Mouse (Mus musculus): ENCODE measurements around the gene Limch1.
A peak's percentile ranks its signal among the peaks of the same experiment; 100 is the strongest.

Limch1 gene

DNA sequence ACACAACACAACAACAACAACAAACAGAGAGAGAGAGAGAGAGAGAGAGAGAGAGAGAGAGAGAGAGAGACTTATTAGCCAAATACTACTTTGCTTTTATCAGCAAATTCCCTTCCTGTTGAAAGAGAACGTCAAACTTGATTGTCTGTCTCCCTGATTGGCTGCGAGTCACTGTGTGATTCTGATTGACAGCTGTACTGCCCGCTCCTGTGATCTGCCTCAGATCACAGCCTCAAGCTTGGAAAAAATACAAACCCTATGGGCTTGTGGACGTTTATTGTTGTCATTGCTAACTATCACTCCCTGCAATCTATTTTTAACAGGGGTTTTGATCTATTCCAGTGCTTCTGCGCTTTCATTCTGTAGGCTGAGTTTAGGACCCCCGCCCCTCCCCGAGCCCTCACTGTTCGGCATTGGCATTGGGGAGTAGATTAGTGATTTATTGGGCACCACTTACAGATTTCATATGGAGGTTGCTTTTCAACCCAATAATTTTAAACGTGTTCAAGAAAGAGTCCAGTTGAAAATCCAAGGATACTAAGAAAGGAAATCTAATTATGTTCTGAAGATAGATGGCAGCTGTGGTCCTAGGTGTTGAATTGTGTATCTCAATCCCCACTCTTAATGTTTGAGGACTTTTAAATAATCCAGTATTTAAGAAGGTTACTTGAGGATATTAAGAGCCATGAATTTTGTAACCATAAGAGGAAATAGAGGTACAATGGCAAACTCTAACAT is 39.2 kb downstream of the Limch1 start:
- no peak for DNase-seq (ENCODE audit: low read depth, low spot score)

DNA sequence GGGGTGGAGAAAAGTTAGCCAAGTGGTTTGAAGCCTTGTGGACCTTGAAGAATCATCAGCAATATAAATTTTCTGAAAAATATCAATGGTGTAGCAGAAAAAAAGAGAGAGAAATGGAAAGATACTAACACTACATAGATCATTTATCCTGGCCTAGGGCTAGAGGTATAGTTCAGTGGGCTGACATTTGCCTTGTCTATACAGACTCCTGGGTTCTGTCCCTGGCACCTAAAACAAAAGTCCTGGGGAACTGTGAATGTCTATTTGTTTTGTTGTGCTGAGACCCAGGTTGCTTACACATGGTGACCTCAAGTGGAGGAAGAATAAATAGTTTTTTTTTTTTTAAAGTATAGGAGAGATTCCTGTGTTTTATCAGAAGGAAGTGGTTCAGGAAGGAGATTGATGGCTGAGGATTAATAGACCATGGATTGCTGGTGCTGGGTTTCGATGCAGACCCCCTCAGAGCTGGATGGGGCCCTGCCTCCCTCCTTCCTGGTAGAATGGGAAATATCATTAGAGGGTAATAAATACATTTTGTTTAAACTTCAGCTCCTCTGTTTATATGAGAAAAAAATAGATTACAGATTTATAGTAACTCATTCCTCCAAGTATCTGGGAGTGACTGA is 40.5 kb downstream of the Limch1 start:
- no peak for DNase-seq (ENCODE audit: low read depth, low spot score)

DNA sequence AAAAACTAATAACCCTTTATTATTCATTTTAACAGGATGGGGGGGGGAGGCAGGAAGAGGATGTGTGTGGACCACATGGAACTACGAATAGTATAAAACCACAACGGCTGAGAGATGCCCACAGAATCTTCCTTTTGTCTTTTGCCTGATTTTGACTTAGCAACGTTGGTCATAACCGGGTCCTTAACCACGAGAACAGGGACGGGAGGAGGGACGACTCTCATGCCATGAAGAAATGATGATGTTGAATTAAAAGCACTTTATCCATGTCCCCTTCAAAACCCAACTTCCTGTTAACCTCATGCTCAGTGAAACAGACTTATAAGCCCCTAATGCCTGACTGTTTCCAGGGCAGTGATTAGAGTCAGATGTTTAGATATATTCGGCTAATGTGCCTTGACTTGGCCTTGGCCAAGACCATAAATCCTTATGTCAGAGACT is 41.0 kb downstream of the Limch1 start:
- no peak for DNase-seq (ENCODE audit: low read depth, low spot score)

DNA sequence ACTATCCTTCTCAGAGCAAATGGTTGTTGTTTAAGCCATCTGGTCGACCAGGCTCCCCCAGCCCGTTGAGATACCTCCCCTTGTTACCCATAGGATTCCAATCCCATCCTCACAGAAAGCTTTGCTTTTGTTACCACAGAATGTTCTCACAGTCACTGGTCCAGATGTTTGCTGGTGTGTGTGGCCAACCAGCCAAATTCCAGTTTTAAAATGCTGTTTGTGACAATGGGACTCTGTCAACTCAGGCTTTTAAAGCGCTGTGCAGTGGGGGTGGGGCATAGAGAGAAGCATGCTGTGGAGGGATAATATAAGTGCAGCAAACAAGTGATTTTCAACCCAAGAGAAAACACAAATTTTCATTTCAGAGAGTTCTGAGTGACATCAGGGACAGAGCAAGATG is 43.4 kb downstream of the Limch1 start:
- no peak for DNase-seq (ENCODE audit: low read depth, low spot score)

DNA sequence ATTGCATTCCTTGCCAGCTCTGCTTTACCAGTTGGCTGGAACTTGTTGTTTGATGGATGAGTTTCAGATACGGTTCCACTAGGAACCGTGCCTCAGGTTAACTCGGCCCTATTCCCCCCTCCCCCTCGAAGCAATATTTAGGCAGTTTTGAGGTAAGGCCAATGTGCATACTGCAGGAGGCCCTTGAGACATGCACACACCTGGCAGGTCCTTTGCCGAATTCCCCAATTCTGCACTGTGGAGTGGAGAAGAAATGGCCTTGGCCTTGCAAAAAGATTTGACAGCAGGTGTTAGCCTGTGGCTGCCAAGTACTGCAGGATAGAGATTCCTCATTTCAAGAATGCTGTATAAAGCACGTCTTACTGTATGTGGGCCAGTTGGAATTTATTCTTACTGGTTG is 45.5 kb downstream of the Limch1 start:
- DNase-seq (ENCODE audit: low read depth, low spot score): no peak

DNA sequence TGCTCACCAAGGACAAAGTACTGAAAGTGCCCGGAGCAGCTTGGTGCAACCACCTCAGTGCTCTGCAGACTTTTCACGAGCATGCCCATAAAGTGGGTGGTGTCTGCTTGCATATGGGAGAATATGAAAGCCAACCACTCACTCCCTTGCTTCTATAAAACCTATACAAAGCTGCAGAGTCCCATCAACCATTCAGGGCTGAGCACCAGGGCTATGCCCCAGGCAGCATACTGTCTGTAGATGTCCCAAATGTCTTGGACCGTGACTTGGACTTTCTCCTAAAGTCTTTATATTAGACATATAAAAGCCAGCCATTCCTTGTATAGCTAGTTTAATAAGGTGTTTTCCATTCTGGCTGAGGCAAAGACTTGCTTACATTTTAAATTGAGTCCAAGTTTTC is 47.6 kb downstream of the Limch1 start:
- DNase-seq (ENCODE audit: low read depth, low spot score): no peak

DNA sequence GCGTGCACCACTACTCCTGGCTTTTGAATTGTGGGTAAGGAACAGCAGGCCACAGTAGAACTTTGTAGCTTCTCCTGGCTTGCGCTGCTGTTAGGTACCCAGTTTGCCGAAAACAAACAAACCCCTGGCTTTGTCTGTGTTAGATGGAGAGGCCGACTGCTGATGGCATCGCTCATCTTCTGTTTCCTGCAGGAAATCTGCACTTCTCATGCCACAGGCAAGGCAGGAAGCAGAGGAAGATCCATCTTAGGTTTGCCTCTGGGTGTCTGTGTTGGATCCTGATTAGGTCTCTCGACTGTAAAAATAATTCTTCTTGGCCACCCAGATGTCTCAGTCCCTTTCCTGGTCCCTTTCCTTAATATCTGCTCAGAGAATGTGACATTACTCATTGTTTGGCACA is 51.7 kb downstream of the Limch1 start:
- no peak for DNase-seq (ENCODE audit: low read depth, low spot score)

DNA sequence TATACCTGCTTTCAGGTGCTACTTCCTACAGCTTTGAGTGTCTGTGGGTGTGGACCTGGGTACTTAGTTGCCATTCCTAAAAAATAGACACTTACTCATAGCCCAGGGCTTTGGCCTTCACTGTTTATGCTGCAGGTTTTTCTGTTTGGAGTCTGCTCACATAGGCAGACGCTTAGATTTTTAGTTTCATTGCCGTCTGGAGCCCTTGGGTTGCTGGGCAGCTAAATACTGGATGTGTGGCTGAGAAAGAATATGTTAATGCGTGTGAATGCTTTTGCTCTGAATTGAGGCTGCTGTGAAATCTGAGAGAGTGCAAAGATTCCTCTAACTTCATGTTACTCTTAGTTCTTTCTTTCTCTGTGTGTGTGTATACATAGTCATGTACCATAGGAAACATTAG is 52.5 kb downstream of the Limch1 start:
- DNase-seq (ENCODE audit: low read depth, low spot score): no peak

DNA sequence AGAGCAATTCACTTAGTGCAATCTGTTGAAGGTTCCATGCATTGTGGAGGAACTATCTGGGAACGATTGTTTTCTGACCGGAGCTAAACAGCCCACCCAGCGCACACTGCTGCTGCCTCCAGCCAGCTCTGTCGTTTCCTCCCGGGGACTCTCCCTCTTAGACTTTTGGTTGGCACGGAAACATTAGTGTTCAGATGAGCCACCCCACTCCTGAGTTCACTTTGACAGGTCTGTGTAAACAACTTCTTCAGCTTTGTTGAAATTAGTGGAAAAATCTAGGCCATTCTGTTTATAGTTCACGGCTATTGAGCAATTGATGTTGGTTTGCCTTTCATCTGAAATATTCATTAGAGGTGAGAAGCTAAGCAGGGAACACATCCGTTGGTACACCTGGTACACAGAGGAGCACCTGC is 53.0 kb downstream of the Limch1 start:
- DNase-seq (ENCODE audit: low read depth, low spot score): no peak

DNA sequence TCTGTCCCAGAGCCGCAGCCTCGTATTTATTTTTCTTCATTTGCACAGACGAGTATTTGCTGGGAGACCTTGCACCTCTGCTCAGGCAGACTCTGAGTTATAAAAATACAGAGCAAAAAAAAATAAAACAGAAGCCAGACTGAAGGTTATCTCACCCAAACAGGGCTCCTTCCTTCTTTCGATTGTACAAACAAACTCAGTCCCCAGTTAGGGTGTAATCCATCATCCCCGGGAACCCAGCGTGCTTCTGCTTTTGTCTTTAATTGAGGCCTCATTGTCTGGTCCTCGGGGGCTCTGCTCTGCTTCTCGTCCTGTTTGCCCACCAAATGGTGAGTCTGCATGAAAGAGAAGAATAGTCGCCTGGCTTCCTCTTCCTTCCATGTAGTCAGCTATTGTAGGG is 54.6 kb downstream of the Limch1 start:
- DNase-seq (ENCODE audit: low read depth, low spot score): no peak

DNA sequence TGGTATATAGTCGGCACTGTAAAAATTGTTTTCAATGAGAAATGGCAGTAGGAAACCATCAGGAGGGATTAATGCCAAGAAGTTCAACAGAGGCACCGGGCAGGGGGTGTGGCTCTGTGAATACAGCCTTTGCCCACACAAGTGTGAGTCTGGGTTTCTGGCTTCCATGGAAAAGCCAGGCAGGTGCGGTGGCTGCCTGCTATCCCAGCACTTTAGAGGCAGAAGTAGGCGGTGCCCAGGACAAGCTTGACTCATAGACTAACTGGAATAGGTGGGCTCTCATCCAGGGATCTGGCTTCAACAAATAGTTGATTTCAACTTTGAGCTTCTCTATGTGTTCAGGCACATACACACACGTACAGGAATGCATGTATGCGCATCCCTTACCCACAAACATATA is 55.4 kb downstream of the Limch1 start:
- no peak for DNase-seq (ENCODE audit: low read depth, low spot score)

DNA sequence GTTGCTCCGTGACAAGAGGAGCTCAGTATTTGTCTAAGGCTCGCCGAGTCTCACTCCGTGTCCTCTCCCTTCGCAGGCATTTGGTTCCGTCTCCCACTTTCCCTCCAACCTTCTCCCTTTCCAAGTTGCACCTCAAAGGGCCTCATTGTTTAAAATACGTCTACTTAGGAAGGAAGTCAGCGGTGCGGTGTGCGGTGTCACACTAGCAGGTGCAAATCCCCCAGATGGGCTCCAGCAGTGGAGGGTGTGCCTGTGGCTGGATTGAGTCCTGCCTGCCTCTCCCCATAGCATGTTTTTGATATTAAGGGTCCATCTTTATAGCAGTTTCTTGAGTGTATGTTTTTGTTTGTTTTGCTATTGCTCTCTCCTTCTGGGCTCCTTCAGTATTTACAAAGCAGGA is 56.6 kb downstream of the Limch1 start:
- DNase-seq (ENCODE audit: low read depth, low spot score): no peak

DNA sequence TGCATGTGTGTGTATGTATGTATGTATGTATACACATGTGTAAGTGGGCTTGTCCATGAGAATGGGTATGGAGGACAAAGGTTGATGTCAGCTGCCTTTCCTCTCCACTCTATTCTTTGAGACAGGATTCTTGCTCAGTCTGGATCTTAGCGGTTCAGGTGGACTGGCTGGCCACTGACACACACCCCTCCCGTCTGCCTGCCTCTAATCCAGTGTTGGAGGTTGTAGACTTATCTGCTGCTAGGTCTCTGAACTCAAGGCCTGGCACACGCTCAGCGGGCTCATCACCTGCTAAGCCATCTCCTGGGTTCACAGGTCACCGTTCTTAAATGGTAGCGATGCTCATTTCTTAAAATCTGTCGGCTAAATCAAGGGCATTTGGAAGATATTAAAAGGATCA is 60.7 kb downstream of the Limch1 start:
- DNase-seq (ENCODE audit: low read depth, low spot score): no peak

DNA sequence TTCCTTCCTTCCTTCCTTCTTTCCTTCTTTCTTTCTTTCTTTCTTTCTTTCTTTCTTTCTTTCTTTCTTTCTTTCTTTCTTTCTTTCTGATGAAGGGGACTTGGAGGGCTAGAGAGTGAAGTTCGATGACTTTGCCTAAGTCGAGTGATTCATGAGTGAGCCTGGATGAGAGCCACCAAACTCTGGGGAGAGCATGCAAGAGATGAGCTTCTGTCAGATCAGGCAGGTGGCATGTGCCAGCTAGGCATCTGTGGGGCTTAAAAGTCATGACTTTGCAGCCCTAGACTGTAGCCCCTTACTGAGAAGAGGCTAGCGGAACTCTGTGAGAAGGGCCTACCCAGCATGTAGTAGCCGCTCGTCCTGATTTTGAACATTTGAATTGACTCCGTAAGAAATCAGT is 62.1 kb downstream of the Limch1 start:
- no peak for DNase-seq (ENCODE audit: low read depth, low spot score)

DNA sequence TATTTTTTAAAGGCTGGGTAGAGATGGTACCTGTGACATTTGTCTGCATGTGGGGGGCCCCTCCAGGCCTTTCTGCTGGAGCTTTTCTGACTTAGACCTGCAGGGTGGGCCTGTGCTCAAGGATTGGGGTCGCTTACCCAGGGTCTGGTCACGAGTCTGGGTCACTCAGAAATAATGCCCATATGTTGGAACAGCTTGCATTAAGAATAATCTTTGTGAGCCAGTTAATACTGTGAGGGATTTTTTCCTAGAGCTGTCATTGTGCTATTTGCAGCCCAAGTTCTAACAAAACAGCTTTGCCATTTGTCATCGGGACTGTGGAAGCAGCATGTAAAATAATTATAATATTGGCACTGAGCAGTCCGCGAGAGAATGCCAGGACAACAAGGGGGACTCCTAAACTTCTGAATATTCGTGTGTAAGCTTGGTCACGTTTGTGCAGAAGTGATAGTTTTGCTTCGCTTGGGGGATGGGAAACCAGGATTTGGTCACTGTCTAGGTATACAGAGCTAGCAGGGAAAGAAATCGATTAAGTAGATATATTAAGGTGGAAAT is 63.5 kb downstream of the Limch1 start:
- DNase-seq (ENCODE audit: low read depth, low spot score): peak; percentile 34

DNA sequence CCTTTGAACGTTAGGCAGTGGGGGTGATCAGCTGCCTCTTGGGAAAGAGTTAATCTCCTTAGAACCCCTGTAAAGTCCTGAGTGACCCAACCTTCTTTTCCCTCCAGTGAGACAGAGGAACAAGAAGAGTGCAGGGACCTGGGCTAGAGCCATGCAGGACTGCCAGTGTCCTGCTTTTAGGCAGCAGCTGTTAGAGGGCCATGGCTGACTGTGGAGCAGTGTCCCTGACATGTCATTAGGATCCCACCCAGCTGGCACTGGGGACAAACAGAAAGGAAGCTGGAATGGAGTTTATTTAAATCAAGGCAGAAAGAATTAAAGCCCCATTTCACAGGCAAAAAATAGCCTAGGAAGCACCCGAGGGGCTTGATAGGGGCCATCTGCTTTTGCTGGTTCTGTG is 64.8 kb downstream of the Limch1 start:
- no peak for DNase-seq (ENCODE audit: low read depth, low spot score)

DNA sequence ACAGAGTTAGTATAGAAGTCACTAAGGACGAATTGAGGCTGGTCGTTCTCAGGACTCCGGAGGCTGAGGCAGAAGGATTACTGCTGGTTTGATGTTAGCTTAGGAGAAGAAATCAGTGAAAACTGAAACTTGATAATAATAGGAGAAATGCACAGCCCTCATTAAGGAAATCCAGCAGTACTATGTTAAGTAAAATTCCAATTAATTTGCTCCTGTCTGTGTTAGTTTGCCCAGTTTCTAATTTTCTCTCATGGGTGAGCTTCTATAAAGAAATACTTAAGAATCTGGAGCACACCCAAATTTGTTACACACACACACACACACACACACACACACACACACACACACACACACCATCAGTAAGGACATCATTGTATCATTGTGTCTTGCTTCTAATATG is 69.0 kb downstream of the Limch1 start:
- no peak for DNase-seq (ENCODE audit: low read depth, low spot score)

DNA sequence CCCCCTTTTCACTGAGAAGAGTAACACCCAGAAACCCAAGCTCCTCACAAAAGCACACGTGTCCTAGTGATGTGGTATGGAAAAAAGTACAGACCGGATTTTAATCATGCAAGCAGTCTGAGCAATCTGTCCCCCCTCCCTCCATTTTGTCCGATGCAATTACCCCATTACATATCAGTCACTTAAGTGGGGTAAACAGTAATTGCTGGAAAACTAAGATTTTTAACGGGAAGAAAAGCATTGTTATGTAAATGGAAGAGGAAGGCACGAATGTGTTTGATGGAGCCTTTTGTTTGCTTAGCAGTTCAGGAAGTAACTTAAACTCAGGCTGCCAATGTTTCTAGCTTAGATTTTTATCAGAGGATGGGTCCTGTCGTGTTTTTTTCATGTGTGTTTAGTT is 70.2 kb downstream of the Limch1 start:
- DNase-seq (ENCODE audit: low read depth, low spot score): no peak

DNA sequence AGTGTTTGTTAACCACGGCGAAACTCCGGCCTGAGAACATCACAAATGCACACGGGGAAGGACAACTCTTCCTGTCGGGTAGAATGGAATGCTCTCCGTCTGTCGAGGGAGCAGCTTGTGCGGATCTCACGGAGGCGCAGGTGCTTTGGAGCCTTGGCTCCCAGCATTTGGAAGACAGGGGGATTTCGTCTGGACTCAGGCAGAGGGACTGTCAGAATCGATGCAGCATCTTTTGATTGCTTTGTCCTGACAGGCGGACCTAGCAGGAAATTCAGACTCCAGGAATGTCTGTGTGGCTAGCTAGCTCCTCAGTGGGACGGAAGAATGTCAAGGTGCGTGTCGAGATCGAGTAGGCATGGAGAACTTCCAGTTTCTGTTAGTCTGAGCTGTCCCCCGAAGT is 71.1 kb downstream of the Limch1 start:
- no peak for DNase-seq (ENCODE audit: low read depth, low spot score)

DNA sequence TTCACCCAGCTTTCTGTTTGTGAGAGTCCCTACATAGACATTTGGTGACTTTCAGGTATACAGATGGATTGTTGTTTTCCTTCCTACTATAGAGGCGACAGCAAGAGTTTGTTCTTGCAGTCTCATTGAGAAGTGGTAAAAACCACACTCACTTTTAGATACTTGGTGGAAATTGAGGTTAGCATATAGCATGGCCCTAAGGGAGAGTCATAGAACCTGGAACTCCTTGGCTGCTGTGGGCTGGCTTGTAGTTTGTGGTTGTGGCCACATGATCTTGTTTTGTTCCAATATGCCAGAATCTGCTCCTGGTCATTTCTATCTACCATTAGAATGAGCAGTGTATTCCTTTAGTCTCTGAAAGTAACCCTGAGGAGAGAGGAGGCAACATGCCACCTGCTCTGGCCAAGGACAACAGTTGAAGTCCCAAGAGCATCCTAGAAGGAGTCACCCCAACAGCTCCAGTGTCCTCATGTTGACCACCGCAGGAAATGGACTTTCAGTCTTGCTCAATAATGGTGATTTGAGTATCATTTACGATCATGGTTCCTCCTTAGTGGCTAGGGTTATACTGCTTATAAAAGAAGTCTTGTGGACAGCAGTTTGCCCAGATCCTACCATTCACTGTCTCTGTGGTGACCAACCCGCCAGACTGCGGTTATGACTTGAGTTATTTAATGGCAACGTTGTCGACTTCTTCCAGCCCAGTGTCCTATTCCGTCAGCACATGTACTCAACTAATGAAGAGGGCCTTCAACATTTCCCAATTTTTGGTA is 71.7 kb downstream of the Limch1 start:
- DNase-seq (ENCODE audit: low read depth, low spot score): no peak

DNA sequence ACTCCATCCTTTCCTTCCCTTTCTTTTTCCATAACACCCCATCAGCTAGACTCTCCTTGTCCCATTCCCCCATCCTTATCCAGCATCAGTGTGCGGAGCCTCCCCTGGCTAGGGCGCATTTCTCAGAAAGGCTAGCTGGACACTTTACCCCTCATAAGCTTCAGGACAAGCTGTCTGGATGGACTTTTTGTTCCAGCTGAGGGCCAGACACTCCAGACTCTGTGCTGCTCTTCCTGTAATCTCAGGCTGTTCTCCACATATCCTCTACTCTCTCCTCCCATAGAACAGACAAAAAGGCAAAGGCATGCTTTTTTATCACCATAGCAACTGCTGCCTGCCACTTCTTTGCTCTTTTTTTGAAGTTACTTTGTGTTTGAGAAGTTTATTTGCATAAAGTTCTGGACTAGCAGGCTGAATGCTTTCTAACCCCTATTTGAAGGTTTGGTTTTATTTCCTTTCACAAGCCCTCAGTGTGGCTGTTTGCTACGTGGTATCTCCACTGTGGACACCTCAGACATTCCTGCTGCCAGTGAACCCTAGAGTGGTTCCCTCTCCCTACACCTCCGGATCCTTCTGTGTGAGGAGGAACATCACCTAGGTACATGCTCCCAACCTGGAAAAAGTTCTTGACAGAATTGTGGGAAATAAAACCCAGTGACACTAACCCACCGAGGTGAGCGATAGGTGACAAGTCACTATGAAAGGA is 77.0 kb downstream of the Limch1 start:
- DNase-seq (ENCODE audit: low read depth, low spot score): no peak

DNA sequence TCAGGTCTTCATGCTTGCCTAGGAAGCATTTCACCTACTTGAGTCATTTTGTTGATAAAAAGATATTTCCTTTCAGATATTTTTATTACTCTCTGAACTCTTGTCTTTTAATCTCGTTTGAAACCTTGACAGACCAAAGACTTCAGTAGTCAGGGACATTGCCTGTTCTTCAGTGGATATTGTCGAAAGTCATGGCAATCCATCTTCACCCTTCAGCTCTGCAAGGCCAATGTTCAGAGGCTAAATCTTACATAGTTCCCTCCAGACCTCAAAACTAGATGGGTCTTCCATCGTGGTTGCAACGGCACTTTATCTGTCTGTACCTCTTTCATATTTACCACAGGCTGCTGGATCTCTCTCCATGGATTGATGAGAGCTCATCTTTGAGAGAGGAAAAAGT is 80.0 kb downstream of the Limch1 start:
- no peak for DNase-seq (ENCODE audit: low read depth, low spot score)
